Mouse (Mus musculus): Measurements from ENCODE around the gene Plin5. TPM values are rescaled to one million over a fixed set of nuclear protein-coding genes. Genes with fewer than 3 reads are reported as not detected.
"Not testable (repeated sequence)": the region's sequence is repeated elsewhere in the genome, so short reads cannot be mapped to it uniquely, and the experiment has no call there.

Gene Plin5
- total RNA-seq, 2 experiments from 2014 or later, result 17.6 to 48.3 TPM

DNA sequence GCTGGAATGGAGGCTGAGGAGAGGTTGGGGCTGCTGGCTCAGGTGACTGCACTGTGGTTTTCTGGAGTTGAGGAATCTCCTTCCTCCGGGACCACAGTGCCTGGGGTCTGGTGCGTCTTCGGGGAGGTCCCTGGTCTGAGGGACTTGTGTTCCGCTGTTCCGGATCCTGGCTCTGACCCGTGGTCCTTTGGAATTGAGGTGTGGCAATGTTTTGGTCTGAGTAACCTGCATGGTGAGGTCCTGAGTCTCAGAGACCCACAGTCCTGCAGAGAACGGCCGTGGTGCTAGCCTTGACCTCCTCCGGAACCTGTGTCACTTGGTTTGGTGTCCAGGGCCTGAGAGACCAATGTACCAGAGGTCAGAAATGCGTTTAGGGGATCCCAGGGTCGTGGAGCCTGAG is 37.5 kb downstream of the Plin5 start:
- DNase-seq, result no peak
- intact Hi-C loops (cut with DNase I; ENCODE audit: low total_unique reads), result no loop called here

GRCm38 (mm10) chr17:56078880-56079795 is 38.3 kb downstream of the Plin5 start, which contains the start of gene Hdgfl2:
Gene Hdgfl2 (plus strand): TSS chr17:56079634.
- peak; percentile 100 for DNase-seq
- intact Hi-C loops (cut with DNase I; ENCODE audit: low total_unique reads), result no loop called here

GRCm38 (mm10) chr17:56078361-56078760 is 39.0 kb downstream of the Plin5 start:
- intact Hi-C loops (cut with DNase I; ENCODE audit: low total_unique reads); DNase-seq: not testable (repeated sequence)

DNA sequence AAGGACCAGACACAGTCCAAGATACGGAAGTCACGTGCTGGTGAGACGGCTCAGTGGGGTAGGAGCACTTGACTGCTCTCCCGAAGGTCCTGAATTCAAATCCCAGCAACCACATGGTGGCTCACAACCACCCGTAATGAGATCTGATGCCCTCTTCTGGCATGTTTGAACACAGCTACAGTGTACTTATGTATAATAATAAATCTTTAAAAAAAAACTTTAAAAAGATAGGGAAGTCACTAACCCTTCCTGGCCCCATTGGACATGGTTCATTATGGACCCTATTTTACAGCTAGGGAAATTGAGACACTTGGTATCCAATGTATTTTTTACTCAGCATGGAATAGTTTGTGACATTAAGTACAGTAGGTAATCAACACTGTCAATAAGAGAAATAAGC is 39.9 kb downstream of the Plin5 start:
- DNase-seq, result no peak
- intact Hi-C loops (cut with DNase I; ENCODE audit: low total_unique reads), result no loop called here

DNA sequence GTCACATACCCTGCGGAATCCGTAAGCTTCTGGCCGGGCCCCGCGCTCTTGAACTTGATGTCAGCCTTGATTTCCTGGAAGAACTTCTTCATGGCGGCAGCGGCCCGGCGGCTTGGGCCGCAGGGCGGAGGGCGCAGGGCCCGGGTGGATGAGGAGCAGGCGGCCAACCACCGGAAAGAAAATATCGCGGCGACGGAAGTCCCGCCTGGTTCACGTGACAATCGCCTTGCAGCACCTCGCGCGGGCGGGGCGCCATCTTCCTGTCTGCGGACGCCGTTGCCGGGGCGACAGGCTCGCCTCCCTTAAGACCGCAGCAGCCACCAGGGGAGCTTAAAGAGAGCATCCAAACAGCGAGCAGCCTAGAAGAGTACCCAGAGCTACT is 42.6 kb downstream of the Plin5 start, which contains the start of gene Ubxn6:
Gene Ubxn6, minus strand, starts transcription at position 202 of the 382 bp plus-strand sequence.
- intact Hi-C loops (cut with DNase I; ENCODE audit: low total_unique reads), result no loop called here
- DNase-seq, result peak; percentile 99

- peak; percentile 88 for DNase-seq
- intact Hi-C loops (cut with DNase I; ENCODE audit: low total_unique reads), result no loop called here
Observed at GRCm38 (mm10) chr17:56074097-56074826, 43.1 kb downstream of the Plin5 start.

GRCm38 (mm10) chr17:56072243-56072642 is 45.2 kb downstream of the Plin5 start:
- intact Hi-C loops (cut with DNase I; ENCODE audit: low total_unique reads), result no loop called here
- no peak for DNase-seq

- no peak for DNase-seq
- intact Hi-C loops (cut with DNase I; ENCODE audit: low total_unique reads), result no loop called here
Observed at GRCm38 (mm10) chr17:56071126-56071525, 46.3 kb downstream of the Plin5 start.

DNA sequence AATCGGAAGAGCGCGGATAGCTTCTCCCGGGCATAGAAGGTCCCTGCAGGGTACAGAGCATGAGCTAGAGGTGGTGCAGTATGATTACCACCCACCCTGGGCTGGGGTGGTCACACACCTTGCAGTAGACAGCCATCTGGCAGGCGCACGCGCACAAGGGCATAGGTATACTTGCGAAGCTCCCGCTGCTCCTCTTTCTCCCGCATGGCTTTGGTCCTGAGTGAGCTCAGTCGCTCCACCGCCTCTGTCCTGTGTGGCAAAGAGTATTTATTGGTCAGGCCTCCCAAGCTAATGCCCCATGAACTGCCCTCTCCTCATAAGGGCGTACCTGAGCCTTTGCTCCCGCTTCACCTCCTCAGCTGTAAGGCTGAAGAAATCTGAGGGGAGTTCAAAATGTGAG is 48.3 kb downstream of the Plin5 start:
- intact Hi-C loops (cut with DNase I; ENCODE audit: low total_unique reads), result no loop called here
- DNase-seq, result no peak

GRCm38 (mm10) chr17:56066451-56066850 is 50.9 kb downstream of the Plin5 start:
- intact Hi-C loops (cut with DNase I; ENCODE audit: low total_unique reads), result no loop called here
- DNase-seq, result no peak

- DNase-seq; intact Hi-C loops (cut with DNase I; ENCODE audit: low total_unique reads): not testable (repeated sequence)
Observed at GRCm38 (mm10) chr17:56065715-56066114, 51.7 kb downstream of the Plin5 start.

DNA sequence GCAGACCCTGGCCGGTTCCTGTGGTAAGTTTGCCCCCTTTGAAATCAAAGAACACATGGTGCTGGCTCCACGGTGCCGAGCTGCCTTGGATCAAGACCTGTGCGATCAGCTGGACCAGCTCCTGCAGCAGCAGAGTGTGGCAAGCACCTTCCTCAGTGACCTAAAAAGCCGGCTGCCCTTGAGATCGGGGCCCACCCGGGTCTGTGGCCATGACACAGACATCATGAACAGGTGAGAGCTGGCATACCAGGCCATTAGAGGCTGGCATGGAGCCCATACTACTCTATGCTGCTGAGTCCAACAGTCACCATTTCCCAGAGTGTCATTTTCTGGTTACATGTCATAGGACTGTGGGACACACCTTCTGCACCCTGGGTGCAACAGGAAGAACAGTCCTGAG is 55.3 kb downstream of the Plin5 start:
- DNase-seq, result no peak
- intact Hi-C loops (cut with DNase I; ENCODE audit: low total_unique reads), result no loop called here

Other genes starting within 250 kb of the Plin5 start
- 1 to 10 TPM; 3.3 to 4.0 TPM for gene Zfp119a, start 238.7 kb downstream of the Plin5 start, total RNA-seq (2021)
- gene Zfp959, start 225.5 kb downstream of the Plin5 start, total RNA-seq (2021), result 1 to 10 TPM; 3.1 to 3.6 TPM
- 1 to 10 TPM; 3.1 to 3.7 TPM for gene Zfp119b, start 168.1 kb downstream of the Plin5 start, total RNA-seq (2021)
- gene Ebi3, start 165.0 kb downstream of the Plin5 start, total RNA-seq (2021), result under 1 TPM; 0.33 to 0.47 TPM
- 10 to 100 TPM in 1 of 2 experiments, 1 to 10 TPM in 1; 9.3 to 10.3 TPM for gene Yju2, start 158.5 kb downstream of the Plin5 start, total RNA-seq (2021)
- under 1 TPM; 0.31 to 0.62 TPM for gene Shd, start 147.1 kb downstream of the Plin5 start, total RNA-seq (2021)
- gene Fsd1, start 131.1 kb downstream of the Plin5 start, total RNA-seq (2021), result under 1 TPM in 1 of 2 experiments, not detected in 1; 0.55 TPM
- 1 to 10 TPM; 3.9 to 4.4 TPM for gene Stap2, start 112.0 kb downstream of the Plin5 start, total RNA-seq (2021)
- gene Mpnd, start 111.9 kb downstream of the Plin5 start, total RNA-seq (2021), result 10 to 100 TPM; 32.8 to 38.4 TPM
- gene Sh3gl1, start 81.0 kb downstream of the Plin5 start, total RNA-seq (2021), result 10 to 100 TPM; 18.3 to 20.4 TPM
- 1 to 10 TPM; 1.8 to 2.3 TPM for gene Chaf1a, start 77.2 kb downstream of the Plin5 start, total RNA-seq (2021)
- gene Ubxn6, start 42.6 kb downstream of the Plin5 start, total RNA-seq (2021), result 10 to 100 TPM; 38.3 to 38.9 TPM
- gene Hdgfl2, start 38.0 kb downstream of the Plin5 start, total RNA-seq (2021), result 10 to 100 TPM; 27.7 TPM
- gene Plin4, start 7.8 kb downstream of the Plin5 start, total RNA-seq (2021), result 100 to 1,000 TPM; 127 to 310 TPM
- gene Lrg1, start 4.4 kb upstream of the Plin5 start, total RNA-seq (2021), result 1 to 10 TPM; 2.9 to 5.6 TPM
- 10 to 100 TPM in 1 of 2 experiments, 1 to 10 TPM in 1; 9.8 to 12.1 TPM for gene Sema6b, start 22.7 kb upstream of the Plin5 start, total RNA-seq (2021)
- 1 to 10 TPM; 3.5 TPM for gene Tnfaip8l1, start 44.9 kb upstream of the Plin5 start, total RNA-seq (2021)
- gene Mydgf, start 66.3 kb upstream of the Plin5 start, total RNA-seq (2021), result 10 to 100 TPM; 23.4 to 26.4 TPM
- 10 to 100 TPM; 20.8 to 22.0 TPM for gene Dpp9, start 101.3 kb upstream of the Plin5 start, total RNA-seq (2021)
- gene Fem1a, start 139.2 kb upstream of the Plin5 start, total RNA-seq (2021), result 100 to 1,000 TPM; 101 to 117 TPM
- 1 to 10 TPM; 5.3 to 7.1 TPM for gene Ticam1, start 159.2 kb upstream of the Plin5 start, total RNA-seq (2021)
- gene Plin3, start 175.3 kb upstream of the Plin5 start, total RNA-seq (2021), result 10 to 100 TPM; 32.8 to 55.8 TPM
- gene Arrdc5, start 182.7 kb upstream of the Plin5 start, total RNA-seq (2021), result not detected
- 1 to 10 TPM; 5.4 to 7.4 TPM for gene Uhrf1, start 185.7 kb upstream of the Plin5 start, total RNA-seq (2021)
- gene Kdm4b, start 208.5 kb upstream of the Plin5 start, total RNA-seq (2021), result 10 to 100 TPM; 24.1 to 27.2 TPM

Measured in gastrocnemius, postnatal 14 days (tissue).